Mouse (Mus musculus) kidney, adult 2 months (tissue): ENCODE results near the gene Ppp1r12b. TPM values are rescaled to one million over a fixed set of nuclear protein-coding genes. Genes with fewer than 3 reads are reported as not detected.

Experiments used
- DNase-seq: peaks from one replicate; pipeline ENCODE4 v3.0.0; 2021
- H3K27ac ChIP-seq: fragments of 200-500 bp; 2 replicates; pipeline ENCODE4 v1.5.1; 2012; ENCODE audit warnings: low read depth, low read length, control low read depth, inconsistent platforms; ENCODE audit not compliant: insufficient read depth
- H3K27me3 ChIP-seq: fragments of 200-500 bp; replicated peaks from 2 replicates; pipeline ENCODE4 v1.6.1; 2012; ENCODE audit warnings: mild to moderate bottlenecking, moderate library complexity, low read length, inconsistent platforms; ENCODE audit not compliant: control insufficient read depth, insufficient read depth
- H3K36me3 ChIP-seq: fragments of 200-500 bp; 2 replicates; pipeline ENCODE4 v1.6.1; 2012; ENCODE audit warnings: mild to moderate bottlenecking, moderate library complexity, low read length, inconsistent platforms; ENCODE audit not compliant: control insufficient read depth, insufficient read depth
- H3K4me1 ChIP-seq: fragments of 200-500 bp; 2 replicates; pipeline ENCODE4 v1.6.1; 2011; ENCODE audit warnings: low read length; ENCODE audit not compliant: control insufficient read depth, insufficient read depth
- H3K4me3 ChIP-seq: fragments of 200-500 bp; 2 replicates; pipeline ENCODE4 v1.5.1; 2011; ENCODE audit warnings: mild to moderate bottlenecking, low read depth, low read length, control low read depth; ENCODE audit not compliant: insufficient read depth
- CTCF ChIP-seq: fragments of 200-500 bp; conservative IDR thresholded peaks from 2 replicates; pipeline ENCODE4 v1.5.1; 2011; ENCODE audit warnings: low read depth, mild to moderate bottlenecking, control low read depth, low read length, moderate library complexity, mixed read lengths; ENCODE audit not compliant: insufficient read depth, insufficient read length
- POLR2A ChIP-seq: fragments of 200-500 bp; IDR thresholded peaks from one replicate; pipeline ENCODE4 v1.6.1; 2011; ENCODE audit warnings: low read depth, low read length, control low read depth
- WGBS: fragments of 180-500 bp; shearing (Covaris S2); methylation state at CpG from one replicate; pipeline ENCODE4 v1.1.7; 2018; 5-methylcytosine and 5-hydroxymethylcytosine counted together
- polyA plus RNA-seq: library from polyadenylated mRNA; depleted of rRNA; stranded (reverse); fragments of >200 nt; gene quantifications from 2 replicates; pipeline ENCODE4 v1.2.3, GENCODE M21; 2012

Gene Ppp1r12b
- polyA plus RNA-seq, 1 experiment, result 5.6 TPM

- no peak for TF ChIP-seq CTCF
- TF ChIP-seq POLR2A, result no peak
- Histone ChIP-seq H3K4me3 (no peak overlapping the region), H3K36me3 (no peaks in the 10 kb centered on the region), H3K27me3 (no peaks in the 10 kb centered on the region), H3K4me1 (no peaks in the 10 kb centered on the region), H3K27ac (no peak overlapping the region)
- no peak for DNase-seq
- WGBS, result 74% methylated on average over 11 of the region's 11 CpGs
Measured at GRCm38 (mm10) chr1:134763776-134764438, 191.8 kb downstream of the Ppp1r12b start.

GRCm38 (mm10) chr1:134763250-134763649 lies 192.5 kb downstream of the Ppp1r12b start:
- Histone ChIP-seq H3K36me3 (no peaks in the 10 kb centered on the region), H3K4me3 (no peak overlapping the region), H3K4me1 (no peaks in the 10 kb centered on the region), H3K27ac (no peak overlapping the region), H3K27me3 (no peaks in the 10 kb centered on the region)
- TF ChIP-seq POLR2A (no peak), CTCF (no peak)
- DNase-seq, result no peak
- WGBS, result 96% methylated on average over 4 of the region's 4 CpGs

GRCm38 (mm10) chr1:134761534-134761933 lies 194.2 kb downstream of the Ppp1r12b start:
- Histone ChIP-seq H3K4me3 (no peak overlapping the region), H3K27ac (no peak overlapping the region), H3K4me1 (no peaks in the 10 kb centered on the region), H3K27me3 (no peaks in the 10 kb centered on the region), H3K36me3 (no peaks in the 10 kb centered on the region)
- DNase-seq, result no peak
- WGBS, result 90% methylated on average over 7 of the region's 7 CpGs
- no peak for TF ChIP-seq POLR2A
- TF ChIP-seq CTCF, result no peak

GRCm38 (mm10) chr1:134760642-134761041 lies 195.1 kb downstream of the Ppp1r12b start:
- Histone ChIP-seq H3K4me1 (no peaks in the 10 kb centered on the region), H3K27me3 (no peaks in the 10 kb centered on the region), H3K27ac (no peak overlapping the region), H3K36me3 (no peaks in the 10 kb centered on the region), H3K4me3 (no peak overlapping the region)
- 72% methylated on average over 5 of the region's 5 CpGs for whole genome bisulfite sequencing
- no peak for TF ChIP-seq CTCF
- no peak for TF ChIP-seq POLR2A
- no peak for DNase-seq

GRCm38 (mm10) chr1:134759133-134759532 lies 196.6 kb downstream of the Ppp1r12b start:
- WGBS, result 79% methylated on average over 6 of the region's 6 CpGs
- peak; percentile 40 for DNase-seq

GRCm38 (mm10) chr1:134757230-134757629 lies 198.5 kb downstream of the Ppp1r12b start:
- WGBS, result 85% methylated on average over 3 of the region's 3 CpGs
- no peaks in the 10 kb centered on the region for H3K27me3 ChIP-seq
- no peaks in the 10 kb centered on the region for H3K4me1 ChIP-seq
- no peaks in the 10 kb centered on the region for H3K36me3 ChIP-seq
- no peak overlapping the region for H3K27ac ChIP-seq
- H3K4me3 ChIP-seq, result no peak overlapping the region
- TF ChIP-seq POLR2A (no peak), CTCF (no peak)
- no peak for DNase-seq

More at GRCm38 (mm10) chr1:134759133-134759532, 196.6 kb downstream of the Ppp1r12b start:
- no peaks in the 10 kb centered on the region for H3K4me1 ChIP-seq
- TF ChIP-seq POLR2A, result no peak
- TF ChIP-seq CTCF, result no peak
- no peak overlapping the region for H3K27ac ChIP-seq
- no peaks in the 10 kb centered on the region for H3K36me3 ChIP-seq
- no peaks in the 10 kb centered on the region for H3K27me3 ChIP-seq
- H3K4me3 ChIP-seq, result no peak overlapping the region

GRCm38 (mm10) chr1:134756190-134756873 lies 199.4 kb downstream of the Ppp1r12b start:
- H3K4me1 ChIP-seq, result no peaks in the 10 kb centered on the region
- WGBS, result 77% methylated on average over 10 of the region's 10 CpGs

More at GRCm38 (mm10) chr1:134756190-134756873, 199.4 kb downstream of the Ppp1r12b start:
- DNase-seq, result no peak
- TF ChIP-seq CTCF (no peak), POLR2A (no peak)
- H3K4me3 ChIP-seq, result no peak overlapping the region
- H3K36me3 ChIP-seq, result no peaks in the 10 kb centered on the region
- H3K27me3 ChIP-seq, result no peaks in the 10 kb centered on the region
- no peak overlapping the region for H3K27ac ChIP-seq
